Mouse (Mus musculus): ENCODE results near the gene Tcp1.
"Not testable (repeated sequence)": the region's sequence is repeated elsewhere in the genome, so short reads cannot be mapped to it uniquely, and the experiment has no call there.

Gene Tcp1

GRCm38 (mm10) chr17:12910391-12910790 lies 5.1 kb upstream of the Tcp1 start:
- in situ Hi-C loops (cut with MboI, MseI): loop anchor here (5.0 to 10.0 kb wide), 2 partner anchors 33 to 774 kb away; partner anchors contain the start of gene Mrgprh

GRCm38 (mm10) chr17:12915881-12916583 lies 531 bp downstream of the Tcp1 start, which contains the start of gene Mrpl18:
Gene Mrpl18, minus strand, starts transcription at chr17:12916345.
- in situ Hi-C loops (cut with MboI, MseI): loop anchor here (10.0 kb wide), 1 partner anchor 769 kb away; no protein-coding TSS in a partner anchor

GRCm38 (mm10) chr17:12916588-12917380 lies 1.3 kb downstream of the Tcp1 start:
- in situ Hi-C loops (cut with MboI, MseI): loop anchor here (10.0 kb wide), 1 partner anchor 768 kb away; no protein-coding TSS in a partner anchor

- in situ Hi-C loops (cut with MboI, MseI): loop anchor here (5.0 kb wide), 1 partner anchor 41 kb away; the partner anchor contains the start of gene Acat2
These were observed 5.6 kb downstream of the Tcp1 start for GRCm38 (mm10) chr17:12921073-12921472.

- in situ Hi-C loops (cut with MboI, MseI): no loop called here
These were observed 9.5 kb downstream of the Tcp1 start for GRCm38 (mm10) chr17:12925001-12925400.

GRCm38 (mm10) chr17:12925703-12926180 lies 10.2 kb downstream of the Tcp1 start:
- in situ Hi-C loops (cut with MboI, MseI): no loop called here

GRCm38 (mm10) chr17:12931576-12931975 lies 16.1 kb downstream of the Tcp1 start:
- in situ Hi-C loops (cut with MboI, MseI): not testable (repeated sequence)

- in situ Hi-C loops (cut with MboI, MseI): no loop called here
These were observed 20.2 kb downstream of the Tcp1 start for GRCm38 (mm10) chr17:12935719-12936118.

GRCm38 (mm10) chr17:12937412-12937970 lies 22.0 kb downstream of the Tcp1 start:
- in situ Hi-C loops (cut with MboI, MseI): no loop called here

GRCm38 (mm10) chr17:12938077-12938476 lies 22.6 kb downstream of the Tcp1 start:
- in situ Hi-C loops (cut with MboI, MseI): no loop called here

- in situ Hi-C loops (cut with MboI, MseI): not testable (repeated sequence)
These were observed 24.1 kb downstream of the Tcp1 start for GRCm38 (mm10) chr17:12939377-12940148.

- in situ Hi-C loops (cut with MboI, MseI): no loop called here
These were observed 24.8 kb downstream of the Tcp1 start, which contains the start of gene Acat3 for GRCm38 (mm10) chr17:12940151-12940805. Gene Acat3, minus strand, starts transcription at chr17:12940600.

GRCm38 (mm10) chr17:12941543-12942260 lies 26.2 kb downstream of the Tcp1 start:
- in situ Hi-C loops (cut with MboI, MseI): no loop called here

GRCm38 (mm10) chr17:12942459-12943162 lies 27.1 kb downstream of the Tcp1 start:
- in situ Hi-C loops (cut with MboI, MseI): no loop called here

- in situ Hi-C loops (cut with MboI, MseI): no loop called here
These were observed 34.2 kb downstream of the Tcp1 start for GRCm38 (mm10) chr17:12949669-12950068.

GRCm38 (mm10) chr17:12956664-12957063 lies 41.2 kb downstream of the Tcp1 start:
- in situ Hi-C loops (cut with MboI, MseI): no loop called here

- in situ Hi-C loops (cut with MboI, MseI): not testable (repeated sequence)
These were observed 43.9 kb downstream of the Tcp1 start for GRCm38 (mm10) chr17:12959377-12959776.

- in situ Hi-C loops (cut with MboI, MseI): loop anchor here (5.0 kb wide), 1 partner anchor 38 kb away; no protein-coding TSS in a partner anchor
These were observed 44.9 kb downstream of the Tcp1 start, which contains the start of gene Acat2 for GRCm38 (mm10) chr17:12960331-12960873. Gene Acat2, minus strand, starts transcription at chr17:12960747.

- in situ Hi-C loops (cut with MboI, MseI): loop anchor here (5.0 kb wide), 1 partner anchor 41 kb away; no protein-coding TSS in a partner anchor
These were observed 48.0 kb downstream of the Tcp1 start for GRCm38 (mm10) chr17:12963476-12963875.
